Mouse (Mus musculus): ENCODE results near the gene Tuba4a.

The Tuba4a gene

GRCm38 (mm10) chr1:75212542-75212941 lies 7.1 kb downstream of the Tuba4a start:
- DNase-seq (ENCODE audit: low spot score in 2 of 2) = no peak

- no peak for DNase-seq (ENCODE audit: low spot score in 2 of 2)
Measured at GRCm38 (mm10) chr1:75211141-75211708, 8.4 kb downstream of the Tuba4a start.

- DNase-seq (ENCODE audit: low spot score in 2 of 2) = peak; percentile 94 to 96
Measured at GRCm38 (mm10) chr1:75210136-75211087, 9.3 kb downstream of the Tuba4a start, which contains the start of the genes Glb1l and Stk16. TSS of gene Glb1l (minus strand) at chr1:75210813. TSS of gene Stk16 (plus strand) at chr1:75210838.

- no peak for DNase-seq (ENCODE audit: low spot score in 2 of 2)
Measured at GRCm38 (mm10) chr1:75208967-75209678, 10.5 kb downstream of the Tuba4a start.

- DNase-seq (ENCODE audit: low spot score in 2 of 2) = no peak
Measured at GRCm38 (mm10) chr1:75201236-75201635, 18.4 kb downstream of the Tuba4a start.

GRCm38 (mm10) chr1:75192452-75192851 lies 27.2 kb downstream of the Tuba4a start:
- DNase-seq (ENCODE audit: low spot score in 2 of 2) = no peak

- DNase-seq (ENCODE audit: low spot score in 2 of 2) = peak; percentile 82 to 92
Measured at GRCm38 (mm10) chr1:75191622-75192402, 27.9 kb downstream of the Tuba4a start, which contains the start of the genes Ankzf1 and Atg9a. TSS of gene Ankzf1 (plus strand) at chr1:75192151. TSS of gene Atg9a (minus strand) at chr1:75192196.

GRCm38 (mm10) chr1:75191258-75191621 lies 28.4 kb downstream of the Tuba4a start:
- DNase-seq (ENCODE audit: low spot score in 2 of 2) = no peak

GRCm38 (mm10) chr1:75190577-75190976 lies 29.1 kb downstream of the Tuba4a start:
- no peak for DNase-seq (ENCODE audit: low spot score in 2 of 2)

- DNase-seq (ENCODE audit: low spot score in 2 of 2) = no peak
Measured at GRCm38 (mm10) chr1:75187914-75188483, 31.7 kb downstream of the Tuba4a start.

GRCm38 (mm10) chr1:75187126-75187525 lies 32.5 kb downstream of the Tuba4a start:
- no peak for DNase-seq (ENCODE audit: low spot score in 2 of 2)

- no peak for DNase-seq (ENCODE audit: low spot score in 2 of 2)
Measured at GRCm38 (mm10) chr1:75185495-75185894, 34.2 kb downstream of the Tuba4a start.

- DNase-seq (ENCODE audit: low spot score in 2 of 2) = no peak
Measured at GRCm38 (mm10) chr1:75182160-75182559, 37.5 kb downstream of the Tuba4a start.

GRCm38 (mm10) chr1:75181377-75181870 lies 38.2 kb downstream of the Tuba4a start:
- DNase-seq (ENCODE audit: low spot score in 2 of 2) = no peak

GRCm38 (mm10) chr1:75180741-75181140 lies 38.9 kb downstream of the Tuba4a start:
- no peak for DNase-seq (ENCODE audit: low spot score in 2 of 2)

GRCm38 (mm10) chr1:75180105-75180590 lies 39.5 kb downstream of the Tuba4a start, which contains the start of gene Abcb6:
TSS of gene Abcb6 (minus strand) at chr1:75180392.
- DNase-seq (ENCODE audit: low spot score in 2 of 2) = peak; percentile 80 to 83

GRCm38 (mm10) chr1:75179334-75180104 lies 40.1 kb downstream of the Tuba4a start:
- DNase-seq (ENCODE audit: low spot score in 2 of 2) = peak in 1 of 2 experiments; percentile 27

GRCm38 (mm10) chr1:75168472-75169464 lies 50.9 kb downstream of the Tuba4a start, which contains the start of gene Zfand2b:
TSS of gene Zfand2b (plus strand) at chr1:75168646.
- peak; percentile 80 to 87 for DNase-seq (ENCODE audit: low spot score in 2 of 2)
